Mouse (Mus musculus) adrenal gland, adult 8-10 months (tissue): ENCODE results near the gene Cptp. TPM values are rescaled to one million over a fixed set of nuclear protein-coding genes. Genes with fewer than 3 reads are reported as not detected.
A peak's percentile ranks its signal among the peaks of the same experiment; 100 is the strongest.

ENCODE experiments used
- DNase-seq: peaks from one replicate; pipeline ENCODE4 v3.0.0; 2022
- total RNA-seq, 4 experiments: library from RNA; stranded (reverse); gene quantifications; 2 replicates each; pipeline ENCODE4 v1.2.4; 2022

Cptp gene
- total RNA-seq, result 10 to 100 TPM; 16.4 to 29.0 (median 17.9) TPM

DNA sequence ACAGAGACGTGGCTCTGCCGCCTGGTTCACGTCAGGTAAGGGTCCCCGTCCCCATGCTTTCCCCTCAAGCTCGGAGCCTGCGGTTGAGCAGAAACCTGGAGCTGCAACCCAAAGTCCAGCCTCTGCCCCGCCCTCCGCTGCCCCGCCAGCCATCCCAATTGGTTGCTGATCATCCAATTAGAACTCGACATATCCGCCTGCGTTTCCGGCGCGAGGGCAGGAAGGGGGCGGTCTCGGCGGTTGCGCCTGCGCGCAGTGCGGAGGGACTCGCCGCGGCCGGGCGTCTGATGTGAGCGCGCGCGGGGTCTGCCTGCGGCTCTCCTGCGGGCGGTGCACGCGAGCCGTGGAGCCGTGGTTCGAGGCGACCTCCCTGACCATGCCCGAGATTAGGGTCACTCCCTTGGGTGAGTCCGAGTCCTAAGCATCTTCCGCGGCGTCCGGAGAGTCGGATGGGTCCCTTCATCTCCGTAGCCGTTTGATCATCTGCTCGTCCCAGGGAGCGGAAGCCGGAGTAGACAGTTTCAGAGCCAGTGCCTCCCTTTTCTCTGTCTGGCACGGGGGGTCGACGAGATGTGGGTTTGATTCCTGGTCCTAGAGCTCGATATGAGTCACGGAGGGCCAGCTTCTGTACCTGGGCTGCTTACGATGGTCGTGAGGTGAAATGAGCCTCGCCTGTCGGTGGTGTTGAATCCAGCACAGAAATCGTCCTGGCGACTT is at the start of gene Cptp, which contains the start of gene Ints11:
Cptp (minus strand) TSS at position 124 of the 717 bp plus-strand sequence.
Ints11 (plus strand) TSS at position 230 of the 717 bp plus-strand sequence.
- peak; percentile 96 for DNase-seq

DNA sequence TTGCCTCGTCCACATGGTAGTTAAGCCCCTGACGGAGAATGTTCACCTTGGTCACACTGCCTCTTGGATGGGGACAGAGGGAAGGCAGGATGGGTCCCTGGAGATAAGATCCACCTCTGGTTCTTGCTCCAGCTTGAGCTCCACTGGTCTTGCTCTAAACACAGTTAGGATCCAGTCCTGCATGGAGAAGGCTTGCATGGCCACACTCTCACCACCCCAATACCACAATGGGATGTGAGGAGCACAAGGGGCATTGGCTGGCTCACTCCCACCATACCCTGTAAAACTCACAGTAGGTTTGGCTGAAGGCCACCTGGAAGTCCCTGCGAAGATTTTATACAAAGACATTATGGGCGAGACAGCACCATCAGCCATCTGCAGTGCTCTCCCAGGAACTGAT is 39.5 kb upstream of the Cptp start:
- no peak for DNase-seq

DNA sequence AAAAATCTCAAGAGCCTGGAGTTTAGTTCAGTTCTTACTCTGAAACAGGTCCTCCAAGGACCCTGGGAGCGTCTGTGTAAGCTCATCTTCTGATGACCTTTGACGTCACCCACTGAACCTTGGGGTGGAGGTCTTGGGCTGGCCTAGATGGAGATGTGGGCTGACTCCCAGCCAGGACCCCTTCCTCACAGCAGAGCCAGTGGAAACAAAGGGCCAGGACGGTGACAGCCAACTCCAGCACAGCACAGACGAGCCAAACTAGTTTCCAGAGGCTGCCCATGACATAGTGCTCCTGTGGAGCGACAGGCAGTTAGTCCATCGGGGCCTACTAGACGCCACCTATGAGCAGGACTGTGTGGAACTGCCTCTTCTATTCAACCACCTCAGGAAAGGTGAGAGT is 39.0 kb upstream of the Cptp start:
- DNase-seq, result peak; percentile 5

DNA sequence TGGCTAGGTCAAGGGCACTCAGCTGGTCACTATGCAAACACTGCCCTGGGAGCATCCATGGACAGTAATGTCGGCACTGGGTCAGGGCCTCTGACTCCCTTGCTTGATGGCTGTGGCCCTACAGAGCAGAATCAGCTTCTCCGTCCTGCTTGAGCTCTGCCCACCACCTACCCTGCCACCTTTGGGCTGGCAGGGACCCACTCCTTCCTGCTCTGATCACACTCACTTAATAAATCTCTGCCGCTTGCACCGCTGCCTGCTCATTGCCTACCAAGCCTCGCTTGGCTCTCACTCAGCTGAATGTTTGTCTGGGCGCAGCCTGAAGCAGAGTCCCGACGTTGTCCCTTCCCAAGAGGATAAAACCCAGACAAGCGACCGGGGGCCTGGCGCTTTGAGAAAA is 37.8 kb upstream of the Cptp start:
- DNase-seq, result no peak

DNA sequence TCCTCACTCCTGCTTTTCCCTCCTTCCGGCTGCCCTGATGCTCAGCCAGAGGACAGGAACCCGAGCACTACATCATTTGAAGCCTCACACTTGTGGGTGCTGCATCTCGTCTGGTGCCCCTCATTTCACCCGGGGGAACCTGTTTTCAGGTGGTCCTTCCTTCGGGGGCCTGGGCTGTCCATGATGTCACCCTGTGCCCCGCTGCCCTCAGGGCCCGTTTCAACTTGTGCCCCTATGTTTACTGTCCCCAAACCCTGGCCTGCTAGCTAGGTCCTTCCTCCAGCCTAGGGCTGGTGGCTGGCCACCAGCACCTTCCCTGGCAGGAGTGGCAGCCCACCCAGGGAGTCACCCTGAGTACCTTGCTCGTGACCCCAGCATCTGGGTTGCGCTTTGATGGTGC is 36.9 kb upstream of the Cptp start:
- no peak for DNase-seq

DNA sequence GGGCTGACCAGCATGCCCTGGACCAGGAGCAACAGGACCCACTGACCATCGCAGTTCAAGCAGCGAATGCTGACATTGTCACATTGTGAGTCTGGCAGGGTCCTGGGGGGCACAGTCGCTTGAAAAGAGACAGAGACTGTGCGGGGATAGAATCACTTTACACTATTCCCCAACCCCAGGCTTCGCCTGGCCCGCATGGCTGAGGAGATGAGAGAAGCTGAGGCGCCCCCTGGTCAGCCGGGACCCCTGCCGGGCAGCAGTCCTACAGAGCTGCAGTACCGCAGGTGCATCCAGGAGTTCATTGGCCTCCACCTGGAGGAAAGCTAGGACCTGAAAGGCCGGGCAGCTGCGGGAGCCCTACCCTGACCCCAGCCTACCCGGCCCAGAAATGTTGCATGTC is 36.4 kb upstream of the Cptp start:
- no peak for DNase-seq

DNA sequence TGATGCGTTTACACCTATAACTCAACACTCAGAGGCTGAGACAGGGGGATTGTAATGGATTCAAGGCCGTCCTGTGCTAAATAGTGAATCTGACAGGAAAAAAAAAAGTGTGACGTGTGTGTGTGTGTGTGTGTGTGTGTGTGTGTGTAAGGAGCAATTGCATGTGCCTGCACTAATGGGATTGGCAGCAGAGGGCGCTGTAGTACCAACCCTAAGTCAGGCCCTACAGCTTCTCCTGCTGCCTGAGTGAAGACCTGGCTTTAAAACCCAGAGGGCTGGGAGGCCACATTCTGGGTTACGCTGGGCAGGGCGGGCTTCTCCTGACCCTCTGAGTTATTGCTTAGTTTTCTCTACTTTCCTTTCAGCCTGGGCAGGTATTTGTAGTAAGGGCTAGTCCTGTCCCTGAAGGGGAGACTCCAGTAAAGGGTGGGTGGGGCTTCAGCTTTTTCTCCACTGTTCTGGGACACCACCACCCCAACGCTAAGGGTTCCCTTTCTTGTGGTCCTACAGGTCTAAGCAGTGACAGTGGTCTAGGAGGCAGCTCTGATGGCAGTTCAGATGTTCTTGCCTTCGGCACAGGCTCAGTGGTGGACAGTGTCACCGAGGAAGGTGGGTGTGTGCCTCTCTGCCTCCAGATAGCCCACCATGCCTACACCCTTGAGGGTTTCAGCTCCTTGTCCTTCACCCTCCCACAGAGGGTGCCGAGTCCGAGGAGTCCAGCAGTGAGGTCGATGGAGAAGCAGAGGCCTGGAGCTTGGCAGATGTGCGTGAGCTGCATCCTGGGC is 35.3 kb upstream of the Cptp start:
- peak; percentile 6 for DNase-seq

DNA sequence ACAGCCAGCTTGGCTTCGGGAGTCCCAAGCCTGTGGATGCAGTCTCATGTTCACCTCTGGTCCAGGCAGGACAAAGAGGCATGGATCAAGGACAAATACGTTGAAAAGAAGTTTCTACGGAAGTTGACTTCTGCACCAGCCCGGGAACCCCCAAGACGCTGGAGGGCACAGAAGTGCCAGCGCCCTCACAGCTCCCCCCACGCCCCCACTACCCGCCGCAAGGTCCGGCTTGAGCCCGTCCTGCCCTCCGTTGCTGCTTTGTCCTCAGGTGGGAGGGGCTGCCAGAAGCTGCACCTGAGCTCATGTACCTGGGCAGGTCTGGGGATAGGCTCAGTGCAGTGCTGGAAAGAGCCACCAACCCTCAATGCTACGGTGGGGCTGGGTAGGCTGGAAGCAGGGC is 34.0 kb upstream of the Cptp start:
- no peak for DNase-seq

DNA sequence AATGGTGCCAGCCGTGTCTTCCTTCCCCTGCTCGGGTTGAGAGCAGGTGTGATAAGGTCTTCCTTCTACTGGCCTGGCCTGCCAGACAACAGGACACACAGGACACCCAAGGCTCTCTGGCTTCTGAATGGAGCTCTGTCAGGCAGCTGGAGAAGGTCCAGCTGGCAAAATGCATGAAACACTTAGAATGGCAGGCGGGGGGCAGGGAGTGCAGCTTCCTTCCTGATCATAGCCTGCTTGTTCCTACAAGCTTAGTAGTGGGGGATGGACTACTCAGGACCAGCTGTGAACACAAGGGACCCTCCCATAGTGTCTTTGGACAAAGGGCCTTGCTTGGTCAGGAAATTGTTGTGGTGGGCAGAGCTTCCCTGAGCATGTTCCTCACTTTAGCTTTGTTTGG is 32.0 kb upstream of the Cptp start:
- DNase-seq, result peak; percentile 8

DNA sequence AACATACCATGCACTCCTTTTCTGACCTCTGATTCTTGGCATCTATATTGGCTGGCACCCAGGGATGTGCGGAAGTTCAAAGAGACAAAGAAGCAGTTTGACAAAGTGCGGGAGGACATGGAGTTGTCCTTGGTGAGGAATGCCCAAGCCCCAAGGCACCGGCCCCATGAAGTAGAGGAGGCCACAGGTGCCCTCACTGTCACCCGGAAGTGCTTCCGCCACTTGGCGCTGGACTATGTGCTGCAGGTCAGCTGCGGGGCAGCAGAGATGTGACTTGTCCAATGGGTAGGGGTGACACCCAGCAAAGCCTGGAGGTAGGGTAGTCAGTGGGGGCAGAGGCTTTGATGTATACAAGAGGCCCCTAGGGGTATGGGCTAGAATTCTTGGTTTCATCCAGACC is 30.1 kb upstream of the Cptp start:
- DNase-seq, result no peak

DNA sequence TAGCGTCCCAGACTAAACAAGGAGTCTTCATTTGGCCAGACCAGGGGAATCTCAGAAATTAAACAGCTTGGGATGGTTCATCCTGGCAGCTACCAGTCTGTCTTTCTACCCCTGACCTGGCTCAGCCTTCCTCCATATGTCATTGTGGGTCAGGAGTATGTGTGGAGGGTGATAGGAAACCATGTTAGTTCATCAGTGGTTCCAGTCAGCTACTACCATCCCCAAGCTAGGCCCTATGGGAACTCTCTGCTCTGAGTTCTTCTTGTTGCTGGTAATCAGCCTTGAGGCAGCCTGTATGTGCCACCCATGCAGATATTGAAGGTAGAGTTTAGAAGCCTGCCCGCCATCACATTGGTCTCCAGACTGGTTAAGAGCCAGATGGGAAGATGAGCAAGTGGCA is 29.1 kb upstream of the Cptp start:
- DNase-seq, result no peak

DNA sequence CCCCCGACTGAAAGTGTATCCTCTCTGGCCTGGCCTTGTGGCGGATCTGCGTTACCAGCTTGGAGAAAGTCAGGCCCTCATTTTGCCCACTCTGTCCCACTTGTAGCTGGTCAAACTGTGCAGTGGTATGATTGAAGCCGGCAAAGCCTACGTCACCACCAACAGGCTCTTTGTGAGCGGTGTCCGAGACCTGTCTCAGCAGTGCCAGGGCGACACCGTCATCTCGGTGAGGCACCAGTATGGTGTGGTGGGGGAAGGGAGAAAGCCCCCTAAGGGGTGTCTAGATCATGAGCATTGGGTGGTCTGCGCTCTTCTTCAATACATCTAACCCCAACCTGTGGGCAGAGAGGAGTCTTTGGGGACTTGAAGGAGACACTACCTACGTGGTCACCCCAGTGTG is 27.2 kb upstream of the Cptp start:
- DNase-seq, result no peak

DNA sequence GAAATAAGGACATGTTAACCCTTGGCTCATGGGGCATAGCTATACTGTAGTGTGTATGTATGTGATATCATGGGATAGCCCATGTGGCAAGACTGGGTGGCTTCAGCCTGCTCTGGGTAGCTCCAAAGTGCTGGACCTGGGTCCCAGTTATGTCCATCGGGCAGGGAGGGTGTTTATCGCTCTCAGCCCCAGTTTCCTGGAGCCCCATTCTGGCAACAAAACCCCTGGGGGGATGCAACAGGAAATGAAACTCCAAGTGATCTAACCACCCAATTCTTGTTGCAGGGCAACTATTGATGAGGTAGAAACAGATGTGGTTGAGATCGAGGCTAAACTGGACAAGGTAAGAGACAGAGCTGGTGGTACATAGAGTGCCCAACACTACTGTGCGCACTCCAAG is 26.6 kb upstream of the Cptp start:
- no peak for DNase-seq

DNA sequence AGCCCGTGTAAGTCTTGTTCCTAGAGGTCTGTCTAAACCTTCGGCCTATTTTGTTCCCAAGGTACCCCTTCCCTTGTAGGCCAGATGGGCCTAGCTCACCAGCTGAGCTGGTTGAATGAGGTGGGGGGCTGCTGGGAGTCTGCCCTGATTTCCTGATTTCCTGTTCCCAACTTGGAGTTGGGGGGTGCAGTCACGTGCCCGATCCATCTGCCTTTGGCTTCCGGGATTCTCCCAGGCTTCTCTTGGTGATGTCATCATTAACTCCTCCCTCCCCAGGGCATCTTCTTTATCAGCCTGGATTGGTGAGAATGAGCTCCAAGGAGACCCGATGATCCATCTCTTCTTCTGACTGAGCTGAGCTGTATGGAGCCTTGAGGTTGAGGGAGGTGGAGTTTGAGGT is 26.0 kb upstream of the Cptp start:
- no peak for DNase-seq

DNA sequence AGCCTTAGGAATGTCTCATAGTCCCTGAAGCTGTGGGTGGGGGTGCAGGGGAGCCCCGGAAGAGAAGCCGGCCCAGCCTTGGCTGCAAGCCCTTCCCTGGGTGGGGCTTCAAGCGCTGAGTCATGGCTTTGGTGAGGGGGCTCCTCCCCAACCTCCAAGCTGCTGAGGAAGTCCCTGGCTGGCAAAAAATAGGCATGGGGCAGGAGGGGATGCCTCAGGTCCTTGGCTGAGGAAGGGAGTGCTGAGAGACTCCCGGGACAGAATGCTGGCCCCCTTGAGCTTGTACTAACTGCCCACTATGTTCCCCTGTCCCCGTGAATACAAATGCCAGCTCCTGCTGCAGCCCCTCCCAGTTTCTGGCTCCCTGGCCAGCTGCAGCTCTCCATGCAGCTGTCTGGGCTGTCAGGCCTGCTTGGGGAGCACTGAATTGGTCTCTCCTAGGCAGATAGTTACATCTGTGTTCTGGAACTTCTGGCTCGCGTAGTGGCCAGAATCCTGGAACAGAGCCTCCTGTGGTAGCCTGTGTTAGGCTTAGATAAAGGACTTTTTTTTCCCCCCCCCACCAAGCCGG is 25.2 kb upstream of the Cptp start:
- peak; percentile 65 for DNase-seq

DNA sequence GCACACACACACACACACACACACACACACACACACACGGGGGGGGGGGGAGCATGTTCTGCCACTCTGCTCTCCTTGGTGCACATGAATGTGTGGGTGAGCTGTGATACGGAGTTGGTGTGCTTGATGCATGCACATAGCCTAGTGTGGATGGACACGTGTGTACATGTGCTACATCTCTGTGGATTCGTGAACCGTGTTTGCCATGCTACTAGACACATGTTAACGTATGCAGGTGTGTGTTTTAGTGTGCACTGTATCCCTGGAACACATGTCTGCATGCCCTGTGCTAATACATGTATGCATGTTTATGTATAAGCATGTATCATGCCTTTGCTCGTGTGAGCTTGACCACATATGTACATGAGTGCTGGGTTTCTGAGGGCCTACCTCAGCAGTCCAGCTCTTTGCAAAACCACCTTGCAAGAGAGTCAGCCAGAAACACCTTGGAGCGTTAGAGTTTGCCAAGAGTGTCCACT is 24.0 kb upstream of the Cptp start:
- no peak for DNase-seq

DNA sequence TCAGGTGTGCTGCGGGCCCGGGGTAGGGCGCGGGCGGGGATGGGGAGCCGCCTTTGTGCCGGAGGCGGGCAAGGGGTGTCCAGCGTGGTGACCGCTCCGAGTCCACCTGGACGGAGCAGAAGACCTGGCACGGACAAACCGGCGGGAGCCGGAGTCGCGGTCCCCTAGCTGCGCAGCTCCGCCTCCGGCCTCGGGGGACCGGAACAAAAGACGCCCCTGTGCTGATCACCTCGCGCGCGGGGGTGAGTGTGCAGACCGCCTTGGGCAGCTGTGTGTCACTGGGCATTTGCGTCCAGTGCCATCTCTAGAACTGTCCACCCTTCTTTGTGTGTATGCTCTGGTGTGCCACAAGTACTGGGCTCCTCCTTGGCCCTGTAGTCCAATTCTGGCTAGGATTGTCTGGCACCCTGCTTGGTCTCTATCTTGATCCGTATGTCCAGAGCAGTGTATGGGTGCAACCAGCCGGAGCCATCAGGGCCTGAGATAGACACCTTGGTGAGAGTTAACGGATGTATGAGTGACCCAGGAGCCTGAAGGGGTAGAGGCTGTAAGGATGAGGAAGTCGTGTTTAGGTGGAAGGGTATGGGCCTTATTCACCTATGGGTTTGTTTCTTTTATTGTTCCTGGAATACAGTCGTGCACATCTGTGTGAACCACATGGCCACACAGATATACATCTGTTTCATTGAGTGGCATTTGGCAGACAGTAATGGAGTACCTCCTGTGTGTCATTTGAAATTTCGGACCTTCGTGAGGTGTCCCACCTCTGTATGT is 23.4 kb upstream of the Cptp start:
- no peak for DNase-seq

DNA sequence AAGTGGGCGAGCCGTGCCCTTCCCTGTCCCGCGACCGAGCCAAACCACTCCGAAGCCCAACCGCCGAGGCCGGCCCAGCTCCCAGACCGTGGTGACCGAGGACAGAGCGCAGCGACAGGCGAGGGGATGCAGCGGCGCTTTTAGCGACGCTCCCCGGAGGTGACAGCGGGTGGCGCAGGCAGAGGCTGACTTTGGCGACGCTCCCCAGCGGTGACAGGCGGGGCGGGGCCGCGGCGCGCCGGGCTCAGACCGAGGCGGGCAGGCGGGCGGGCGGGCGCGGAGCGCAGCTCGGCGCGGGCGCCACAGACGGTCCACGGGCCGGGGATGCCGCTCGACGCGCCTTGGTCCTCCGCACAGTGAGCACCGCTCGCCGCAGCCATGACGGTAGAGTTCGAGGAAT is 22.8 kb upstream of the Cptp start:
- peak; percentile 69 for DNase-seq

DNA sequence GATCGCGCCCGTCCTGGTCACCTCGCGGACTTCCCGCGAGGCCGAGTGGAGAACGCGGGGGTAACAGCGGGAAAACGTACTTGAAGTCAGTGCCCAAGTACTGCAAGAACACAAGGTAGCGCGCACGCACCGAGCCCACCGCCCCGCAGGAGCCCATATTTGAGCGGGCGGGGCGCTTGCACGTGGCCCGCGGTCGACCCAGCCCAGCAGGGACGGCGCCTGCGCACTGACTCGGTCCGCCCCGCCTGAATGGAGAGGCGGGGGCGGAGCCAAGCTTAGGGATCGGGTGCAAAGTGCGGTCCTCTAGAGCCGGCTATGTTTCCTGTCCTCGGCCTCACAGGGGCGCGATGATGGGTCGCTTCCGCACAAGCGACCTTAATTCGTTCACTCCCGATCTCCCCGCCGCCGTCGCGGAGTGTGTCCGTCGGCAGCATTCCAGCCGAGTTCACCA is 22.3 kb upstream of the Cptp start, which contains the start of the genes Pusl1 and Acap3:
Pusl1 (minus strand) TSS at position 231 of the 451 bp plus-strand sequence.
Acap3 (plus strand) TSS at position 272 of the 451 bp plus-strand sequence.
- DNase-seq, result peak; percentile 92

DNA sequence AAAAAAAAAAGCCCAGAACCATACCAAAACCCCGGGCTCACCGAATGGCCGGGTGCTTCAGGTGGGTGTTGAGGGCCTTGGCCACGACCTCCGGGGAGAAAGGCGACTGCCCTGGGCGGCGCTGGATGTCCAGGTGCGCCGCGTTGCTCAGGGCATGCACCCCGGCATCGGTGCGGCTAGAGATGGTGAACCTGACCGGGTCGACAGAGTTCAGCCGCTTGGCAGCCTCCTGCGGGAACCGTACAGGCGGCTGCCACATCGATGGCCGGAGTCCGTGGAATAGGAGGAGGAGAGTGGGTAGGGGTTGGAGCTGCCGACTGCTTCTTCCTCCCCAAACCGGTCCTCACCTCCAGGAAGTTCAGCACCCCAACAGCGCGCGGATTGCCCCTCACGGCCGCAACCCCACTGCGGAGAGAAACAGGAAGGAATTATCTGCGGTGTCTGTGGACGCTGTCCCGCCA is 21.8 kb upstream of the Cptp start:
- DNase-seq, result no peak

DNA sequence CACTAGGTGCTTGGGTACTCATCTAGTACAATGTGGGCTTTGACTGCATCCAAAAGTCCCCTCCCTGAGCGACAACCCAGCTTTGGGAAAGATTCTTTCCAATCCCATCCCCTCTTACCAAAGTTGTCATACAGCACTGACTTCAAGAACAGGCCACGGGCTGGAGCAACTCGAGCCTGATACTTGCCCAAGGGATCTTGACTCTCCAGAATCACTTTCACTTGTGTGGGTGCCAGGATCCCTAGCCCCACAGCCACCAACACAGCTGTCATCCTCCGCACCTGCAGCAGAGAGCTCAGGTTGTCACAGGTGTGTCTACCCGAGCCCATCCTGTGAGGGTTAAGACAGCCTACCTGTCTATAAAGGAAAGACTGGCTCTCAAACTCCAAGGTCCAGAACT is 20.1 kb upstream of the Cptp start:
- DNase-seq, result no peak

DNA sequence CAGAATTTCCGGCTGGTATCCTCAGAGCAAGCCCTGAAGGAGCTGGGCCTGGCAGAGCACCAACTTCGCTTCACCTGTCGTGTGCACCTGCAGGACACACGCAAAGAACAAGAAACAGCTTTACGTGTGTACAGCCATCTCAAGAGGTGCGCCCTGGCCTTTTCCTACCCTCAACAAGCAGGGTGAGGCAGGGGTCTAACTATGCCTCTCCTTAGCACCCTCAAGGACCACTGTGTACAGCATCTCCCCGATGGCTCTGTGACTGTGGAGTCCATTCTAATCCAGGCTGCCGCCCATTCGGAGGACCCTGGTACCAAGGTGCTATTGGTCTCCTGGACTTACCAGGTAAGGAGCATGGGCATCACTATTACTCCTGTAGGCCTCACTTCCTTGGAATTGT is 18.9 kb upstream of the Cptp start:
- peak; percentile 0 for DNase-seq
